Mouse (Mus musculus): Measurements from ENCODE around the gene Olfr743. TPM values are rescaled to one million over a fixed set of nuclear protein-coding genes. Genes with fewer than 3 reads are reported as not detected.
"Not testable (repeated sequence)": the region's sequence is repeated elsewhere in the genome, so short reads cannot be mapped to it uniquely, and the experiment has no call there.

Olfr743 gene
- not detected in 2 replicates for polyA plus RNA-seq (2014; fragmentation: Nextera tagmentation; extraction: Ambion mirVana)

DNA sequence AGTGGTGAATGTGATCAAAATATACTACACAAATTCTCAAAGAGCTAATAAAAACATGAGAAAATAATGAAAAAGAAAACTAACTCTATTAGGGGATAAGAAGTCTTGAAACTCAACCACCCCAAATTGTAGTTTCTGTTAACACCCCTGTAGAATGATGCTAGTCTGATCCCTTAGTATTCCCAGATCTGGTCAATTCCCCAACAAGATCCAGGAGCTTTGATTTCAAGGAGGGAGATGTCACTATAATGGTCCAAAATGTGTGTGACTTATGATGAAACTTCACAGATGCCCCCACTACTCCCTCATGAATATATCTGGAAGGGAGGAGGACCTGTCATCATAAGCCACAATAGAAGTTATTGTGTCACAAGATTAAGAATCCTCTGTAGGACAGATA is at the start of gene Olfr743:
Gene Olfr743, plus strand, starts transcription at position 301 of the 400 bp plus-strand sequence.
- H3K4me3 ChIP-seq (ENCODE audit: low read depth, low read length), result no peak within 1 kb of the TSS
- DNase-seq (ENCODE audit: low spot score), result no peak
- H3K9ac ChIP-seq (ENCODE audit: low read length), result no peak within 1 kb of the TSS
- no peak within 1 kb of the TSS for H3K4me2 ChIP-seq (ENCODE audit: low read depth, low read length, severe bottlenecking)
- no peaks in the 10 kb centered on the region for H3K4me1 ChIP-seq (replicated peaks; ENCODE audit: control insufficient read depth, insufficient read depth, low read length)
- H3K9me3 ChIP-seq (ENCODE audit: control insufficient read depth, low read length), result no peaks in the 10 kb centered on the region
- H3K36me3 ChIP-seq (ENCODE audit: control insufficient read depth, insufficient read depth, low read length), result no peaks in the 10 kb centered on the region
- no peak within 1 kb of the TSS for H3K27ac ChIP-seq (ENCODE audit: low read depth, low read length)
- ATAC-seq (replicated peaks; ENCODE audit: low FRiP score), result no peak
- no peaks in the 10 kb centered on the region for H3K27me3 ChIP-seq (ENCODE audit: control insufficient read depth, insufficient read depth, low read length)

- Histone ChIP-seq H3K4me1 (replicated peaks; ENCODE audit: control insufficient read depth, insufficient read depth, low read length) (no peaks in the 10 kb centered on the region), H3K4me2 (ENCODE audit: low read depth, low read length, severe bottlenecking) (no peak within 1 kb of the TSS), H3K9ac (ENCODE audit: low read length) (no peak within 1 kb of the TSS), H3K27ac (ENCODE audit: low read depth, low read length) (no peak within 1 kb of the TSS), H3K4me3 (ENCODE audit: low read depth, low read length) (no peak within 1 kb of the TSS), H3K9me3 (ENCODE audit: control insufficient read depth, low read length) (no peaks in the 10 kb centered on the region), H3K36me3 (ENCODE audit: control insufficient read depth, insufficient read depth, low read length) (no peaks in the 10 kb centered on the region), H3K27me3 (ENCODE audit: control insufficient read depth, insufficient read depth, low read length) (no peaks in the 10 kb centered on the region)
- no peak for DNase-seq (ENCODE audit: low spot score)
- no peak for ATAC-seq (replicated peaks; ENCODE audit: low FRiP score)
- WGBS, result 81% methylated on average over 2 of the region's 2 CpGs
Measured at GRCm38 (mm10) chr14:50472438-50472837, 49.2 kb upstream of the Olfr743 start, which contains the start of gene Olfr741. Gene Olfr741 (plus strand): TSS chr14:50472738.

DNA sequence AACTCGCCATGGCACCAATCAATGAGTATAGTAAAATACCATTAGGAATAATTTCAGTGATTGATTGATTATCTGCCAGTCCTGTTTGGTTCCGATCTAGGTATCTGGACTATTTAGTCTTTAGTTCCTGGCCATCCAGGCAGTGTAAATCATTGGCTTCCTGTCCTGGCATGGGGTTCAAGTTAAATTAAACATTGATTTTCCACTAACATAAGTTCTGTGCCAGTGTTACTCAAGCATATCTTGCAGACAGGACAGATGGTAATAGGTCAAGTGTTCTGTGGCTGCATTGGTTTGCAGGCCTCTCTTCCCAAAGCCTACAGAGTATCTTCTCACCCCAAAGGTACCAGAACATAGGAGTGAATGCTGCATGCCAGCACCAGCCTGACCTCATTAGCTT is 43.2 kb upstream of the Olfr743 start:
- Histone ChIP-seq H3K4me3 (ENCODE audit: low read depth, low read length) (no peak overlapping the region), H3K9ac (ENCODE audit: low read length) (no peak overlapping the region), H3K4me1 (replicated peaks; ENCODE audit: control insufficient read depth, insufficient read depth, low read length) (no peaks in the 10 kb centered on the region), H3K4me2 (ENCODE audit: low read depth, low read length, severe bottlenecking) (no peak overlapping the region), H3K27ac (ENCODE audit: low read depth, low read length) (no peak overlapping the region), H3K27me3 (ENCODE audit: control insufficient read depth, insufficient read depth, low read length) (no peaks in the 10 kb centered on the region), H3K36me3 (ENCODE audit: control insufficient read depth, insufficient read depth, low read length) (no peaks in the 10 kb centered on the region), H3K9me3 (ENCODE audit: control insufficient read depth, low read length) (no peaks in the 10 kb centered on the region)
- DNase-seq (ENCODE audit: low spot score) (no peak), ATAC-seq (replicated peaks; ENCODE audit: low FRiP score) (no peak)
- whole genome bisulfite sequencing, result 77% methylated on average over 2 of the region's 2 CpGs

- ATAC-seq (replicated peaks; ENCODE audit: low FRiP score) (no peak), DNase-seq (ENCODE audit: low spot score) (no peak)
Measured at GRCm38 (mm10) chr14:50503300-50503699, 18.3 kb upstream of the Olfr743 start, which contains the start of gene Olfr742. Gene Olfr742 (plus strand): TSS chr14:50503600.

DNA sequence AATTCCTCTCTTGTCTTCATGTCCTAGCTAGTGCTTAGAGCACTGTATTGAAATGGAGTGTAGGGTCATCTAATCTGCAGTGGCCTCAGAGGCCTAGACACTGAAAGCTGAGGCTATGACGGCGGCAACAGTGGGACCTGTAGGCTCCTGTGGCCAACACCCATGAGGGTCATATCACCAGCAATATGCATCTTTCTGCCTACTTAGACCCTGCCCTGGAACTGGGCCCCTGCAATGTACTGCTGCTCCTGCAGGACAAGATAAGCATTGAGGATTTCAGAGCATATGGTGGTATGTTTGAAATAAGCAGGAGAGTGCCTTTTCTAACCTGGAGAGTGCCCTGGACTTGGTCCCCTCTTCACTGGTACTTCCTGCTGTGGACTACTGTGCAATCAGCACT is 31.1 kb downstream of the Olfr743 start:
- Histone ChIP-seq H3K27me3 (ENCODE audit: control insufficient read depth, insufficient read depth, low read length) (no peaks in the 10 kb centered on the region), H3K9ac (ENCODE audit: low read length) (no peak overlapping the region), H3K27ac (ENCODE audit: low read depth, low read length) (no peak overlapping the region), H3K9me3 (ENCODE audit: control insufficient read depth, low read length) (no peaks in the 10 kb centered on the region), H3K36me3 (ENCODE audit: control insufficient read depth, insufficient read depth, low read length) (no peaks in the 10 kb centered on the region), H3K4me1 (replicated peaks; ENCODE audit: control insufficient read depth, insufficient read depth, low read length) (no peaks in the 10 kb centered on the region), H3K4me3 (ENCODE audit: low read depth, low read length) (no peak overlapping the region), H3K4me2 (ENCODE audit: low read depth, low read length, severe bottlenecking) (no peak overlapping the region)
- 78% methylated on average over 2 of the region's 2 CpGs for WGBS
- DNase-seq (ENCODE audit: low spot score), result no peak
- ATAC-seq (replicated peaks; ENCODE audit: low FRiP score), result no peak

More at GRCm38 (mm10) chr14:50503300-50503699, 18.3 kb upstream of the Olfr743 start, which contains the start of gene Olfr742:
- no peak within 1 kb of the TSS for H3K9ac ChIP-seq (ENCODE audit: low read length)
- H3K9me3 ChIP-seq (ENCODE audit: control insufficient read depth, low read length), result no peaks in the 10 kb centered on the region
- no peak within 1 kb of the TSS for H3K27ac ChIP-seq (ENCODE audit: low read depth, low read length)
- WGBS, result 61% methylated on average over 2 of the region's 2 CpGs
- no peak within 1 kb of the TSS for H3K4me2 ChIP-seq (ENCODE audit: low read depth, low read length, severe bottlenecking)
- H3K4me1 ChIP-seq (replicated peaks; ENCODE audit: control insufficient read depth, insufficient read depth, low read length), result no peaks in the 10 kb centered on the region
- no peak within 1 kb of the TSS for H3K4me3 ChIP-seq (ENCODE audit: low read depth, low read length)
- no peaks in the 10 kb centered on the region for H3K36me3 ChIP-seq (ENCODE audit: control insufficient read depth, insufficient read depth, low read length)
- no peaks in the 10 kb centered on the region for H3K27me3 ChIP-seq (ENCODE audit: control insufficient read depth, insufficient read depth, low read length)

DNA sequence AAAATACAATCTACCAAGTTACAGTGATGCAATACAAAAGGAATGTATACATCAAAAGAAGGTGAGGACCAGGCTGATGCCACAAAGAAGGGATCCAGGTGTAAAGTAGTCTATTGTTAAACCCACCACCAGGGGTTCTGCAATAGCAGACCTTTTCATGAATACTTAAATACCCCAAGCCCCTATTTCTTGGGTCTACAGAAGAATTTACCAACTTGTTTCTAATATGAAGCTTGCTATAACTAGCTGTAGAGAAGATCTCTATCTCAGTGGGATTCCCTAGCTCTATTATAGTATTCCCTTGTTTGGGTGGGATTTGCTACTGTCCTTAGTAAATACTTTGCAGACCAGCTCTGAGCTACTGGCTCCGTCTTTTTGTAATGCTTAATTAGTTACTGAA is 51.4 kb downstream of the Olfr743 start:
- not testable (repeated sequence) for H3K4me3 ChIP-seq (ENCODE audit: low read depth, low read length); ATAC-seq (replicated peaks; ENCODE audit: low FRiP score); H3K4me1 ChIP-seq (replicated peaks; ENCODE audit: control insufficient read depth, insufficient read depth, low read length); H3K36me3 ChIP-seq (ENCODE audit: control insufficient read depth, insufficient read depth, low read length); H3K9me3 ChIP-seq (ENCODE audit: control insufficient read depth, low read length); H3K27ac ChIP-seq (ENCODE audit: low read depth, low read length); H3K27me3 ChIP-seq (ENCODE audit: control insufficient read depth, insufficient read depth, low read length); DNase-seq (ENCODE audit: low spot score); H3K4me2 ChIP-seq (ENCODE audit: low read depth, low read length, severe bottlenecking); H3K9ac ChIP-seq (ENCODE audit: low read length)
- WGBS, result 58% methylated on average over 1 of the region's 1 CpGs

Other genes with a start within 250 kb of the Olfr743 start
- gene Olfr732, start 237.6 kb upstream of the Olfr743 start, polyA plus RNA-seq (2014; fragmentation: Nextera tagmentation; extraction: Ambion mirVana), result not detected in 2 replicates
- not detected in 2 replicates for gene Olfr733, start 220.3 kb upstream of the Olfr743 start, polyA plus RNA-seq (2014; fragmentation: Nextera tagmentation; extraction: Ambion mirVana)
- gene Olfr734, start 195.1 kb upstream of the Olfr743 start, polyA plus RNA-seq (2014; fragmentation: Nextera tagmentation; extraction: Ambion mirVana), result not detected in 2 replicates
- gene Olfr735, start 173.0 kb upstream of the Olfr743 start, polyA plus RNA-seq (2014; fragmentation: Nextera tagmentation; extraction: Ambion mirVana), result not detected in 2 replicates
- not detected in 2 replicates for gene Tlr11, start 163.9 kb upstream of the Olfr743 start, polyA plus RNA-seq (2014; fragmentation: Nextera tagmentation; extraction: Ambion mirVana)
- not detected in 2 replicates for gene Olfr736, start 140.7 kb upstream of the Olfr743 start, polyA plus RNA-seq (2014; fragmentation: Nextera tagmentation; extraction: Ambion mirVana)
- gene Olfr738, start 114.3 kb upstream of the Olfr743 start, polyA plus RNA-seq (2014; fragmentation: Nextera tagmentation; extraction: Ambion mirVana), result not detected in 2 replicates
- gene Olfr739, start 103.2 kb upstream of the Olfr743 start, polyA plus RNA-seq (2014; fragmentation: Nextera tagmentation; extraction: Ambion mirVana), result not detected in 2 replicates
- not detected in 2 replicates for gene Olfr740, start 76.3 kb upstream of the Olfr743 start, polyA plus RNA-seq (2014; fragmentation: Nextera tagmentation; extraction: Ambion mirVana)
- gene Olfr741, start 49.1 kb upstream of the Olfr743 start, polyA plus RNA-seq (2014; fragmentation: Nextera tagmentation; extraction: Ambion mirVana), result not detected in 2 replicates
- gene Olfr742, start 18.2 kb upstream of the Olfr743 start, polyA plus RNA-seq (2014; fragmentation: Nextera tagmentation; extraction: Ambion mirVana), result not detected in 2 replicates
- not detected in 2 replicates for gene Olfr744, start 93.0 kb downstream of the Olfr743 start, polyA plus RNA-seq (2014; fragmentation: Nextera tagmentation; extraction: Ambion mirVana)
- not detected in 2 replicates for gene Olfr745, start 117.5 kb downstream of the Olfr743 start, polyA plus RNA-seq (2014; fragmentation: Nextera tagmentation; extraction: Ambion mirVana)
- not detected in 2 replicates for gene Olfr746, start 125.2 kb downstream of the Olfr743 start, polyA plus RNA-seq (2014; fragmentation: Nextera tagmentation; extraction: Ambion mirVana)
- not detected in 2 replicates for gene Olfr747, start 171.4 kb downstream of the Olfr743 start, polyA plus RNA-seq (2014; fragmentation: Nextera tagmentation; extraction: Ambion mirVana)
- not detected in 2 replicates for gene Olfr748, start 185.5 kb downstream of the Olfr743 start, polyA plus RNA-seq (2014; fragmentation: Nextera tagmentation; extraction: Ambion mirVana)
- not detected in 2 replicates for gene Olfr749, start 223.3 kb downstream of the Olfr743 start, polyA plus RNA-seq (2014; fragmentation: Nextera tagmentation; extraction: Ambion mirVana)